Mouse (Mus musculus) cerebellum, adult 2 months (tissue): ENCODE results near the gene Ephb2.

Experiments
- CTCF ChIP-seq: fragments of 200-500 bp; IDR thresholded peaks from 2 replicates; pipeline ENCODE4 v1.5.1; 2011; ENCODE audit warnings: low read depth, mild to moderate bottlenecking, control low read depth, low read length, moderate library complexity, borderline replicate concordance; ENCODE audit not compliant: insufficient read depth
- POLR2A ChIP-seq: fragments of 200-500 bp; IDR thresholded peaks from 2 replicates; pipeline ENCODE4 v1.6.1; 2011; ENCODE audit warnings: low read length, control low read depth, borderline replicate concordance; ENCODE audit not compliant: insufficient read depth

DNA sequence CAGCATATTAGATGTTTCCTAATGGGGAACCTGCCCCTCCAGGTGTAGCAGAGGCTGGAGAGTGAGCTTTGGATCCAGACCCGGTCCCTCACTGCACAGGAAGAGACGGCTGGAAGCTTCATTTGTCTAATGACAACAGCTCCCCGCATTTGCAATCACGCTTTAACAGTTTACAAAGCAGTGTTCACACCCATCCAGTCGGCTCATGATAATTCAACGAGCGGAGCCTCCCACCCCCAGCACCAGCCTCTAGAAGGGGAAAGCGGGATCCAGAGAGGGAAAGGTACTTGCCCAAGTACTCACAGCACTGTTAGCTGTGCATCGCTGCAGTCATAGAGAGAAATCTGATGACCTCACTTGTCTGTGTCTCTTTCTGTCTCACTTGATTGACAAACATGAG is 2.7 kb upstream of the Ephb2 start:
- TF ChIP-seq CTCF (no peak), POLR2A (no peak)
